Mouse (Mus musculus) testis, adult 2 months (tissue): ENCODE data around the gene Swi5. TPM values are rescaled to one million over a fixed set of nuclear protein-coding genes. Genes with fewer than 3 reads are reported as not detected.

Experiments used
- H3K27ac ChIP-seq: fragments of 200-500 bp; 2 replicates; pipeline ENCODE4 v1.5.1; 2012; ENCODE audit warnings: low read depth, low read length; ENCODE audit not compliant: control insufficient read depth, insufficient read depth
- H3K27me3 ChIP-seq: fragments of 200-500 bp; 2 replicates; pipeline ENCODE4 v1.6.1; 2012; ENCODE audit warnings: mild to moderate bottlenecking, low read length, moderate library complexity; ENCODE audit not compliant: control insufficient read depth, insufficient read depth
- H3K36me3 ChIP-seq: fragments of 200-500 bp; 2 replicates; pipeline ENCODE4 v1.6.1; 2012; ENCODE audit warnings: mild to moderate bottlenecking, low read length; ENCODE audit not compliant: control insufficient read depth, insufficient read depth
- H3K4me1 ChIP-seq: fragments of 200-500 bp; 2 replicates; pipeline ENCODE4 v1.6.1; 2012; ENCODE audit warnings: low read length; ENCODE audit not compliant: control insufficient read depth, insufficient read depth
- H3K4me3 ChIP-seq: fragments of 200-500 bp; 2 replicates; pipeline ENCODE4 v1.5.1; 2012; ENCODE audit warnings: low read depth, mild to moderate bottlenecking, low read length, moderate library complexity, mixed read lengths; ENCODE audit not compliant: control insufficient read depth
- CTCF ChIP-seq: fragments of 200-500 bp; IDR thresholded peaks from 2 replicates; pipeline ENCODE4 v1.5.1; 2012; ENCODE audit warnings: low read depth, mild to moderate bottlenecking, inconsistent platforms, low read length, moderate library complexity; ENCODE audit not compliant: control insufficient read depth, insufficient read depth, insufficient replicate concordance
- POLR2A ChIP-seq: fragments of 200-500 bp; IDR thresholded peaks from 2 replicates; pipeline ENCODE4 v1.6.1; 2012; ENCODE audit warnings: low read depth, mild to moderate bottlenecking, inconsistent platforms, low read length, moderate library complexity; ENCODE audit not compliant: control insufficient read depth
- polyA plus RNA-seq: library from polyadenylated mRNA; depleted of rRNA; stranded (reverse); fragments of >200 nt; gene quantifications from 2 replicates; pipeline ENCODE4 v1.2.3, GENCODE M21; 2012

Swi5 gene
- polyA plus RNA-seq, 1 experiment, result 421 TPM

GRCm38 (mm10) chr2:32324322-32324721 is 36.4 kb upstream of the Swi5 start:
- H3K4me1 ChIP-seq, result no peaks in the 10 kb centered on the region
- TF ChIP-seq CTCF (no peak), POLR2A (no peak)
- H3K4me3 ChIP-seq, result no peak overlapping the region
- H3K36me3 ChIP-seq, result no peaks in the 10 kb centered on the region
- no peak overlapping the region for H3K27ac ChIP-seq
- no peaks in the 10 kb centered on the region for H3K27me3 ChIP-seq

- no peaks in the 10 kb centered on the region for H3K27me3 ChIP-seq
- peaks cover 3% of the 10 kb centered on the region; the same call in 1 of the 2 replicates for H3K4me1 ChIP-seq
- H3K36me3 ChIP-seq, result no peaks in the 10 kb centered on the region
- TF ChIP-seq POLR2A (no peak), CTCF (no peak)
- no peak overlapping the region for H3K27ac ChIP-seq
- H3K4me3 ChIP-seq, result no peak overlapping the region
Measured at GRCm38 (mm10) chr2:32322754-32323741, 35.2 kb upstream of the Swi5 start.

GRCm38 (mm10) chr2:32321591-32322298 is 33.9 kb upstream of the Swi5 start:
- no peak overlapping the region for H3K4me3 ChIP-seq
- H3K27ac ChIP-seq, result no peak overlapping the region
- H3K27me3 ChIP-seq, result no peaks in the 10 kb centered on the region
- H3K4me1 ChIP-seq, result peaks cover 5% of the 10 kb centered on the region
- TF ChIP-seq CTCF (no peak), POLR2A (no peak)
- no peaks in the 10 kb centered on the region for H3K36me3 ChIP-seq

- Histone ChIP-seq H3K36me3 (no peaks in the 10 kb centered on the region), H3K4me1 (peaks cover 7% of the 10 kb centered on the region), H3K27me3 (no peaks in the 10 kb centered on the region), H3K27ac (no peak overlapping the region), H3K4me3 (no peak overlapping the region)
- TF ChIP-seq CTCF (no peak), POLR2A (no peak)
Measured at GRCm38 (mm10) chr2:32320721-32321120, 32.8 kb upstream of the Swi5 start.

GRCm38 (mm10) chr2:32319586-32320580 is 32.0 kb upstream of the Swi5 start:
- TF ChIP-seq POLR2A (no peak), CTCF (no peak)
- Histone ChIP-seq H3K36me3 (no peaks in the 10 kb centered on the region), H3K27ac (no peak overlapping the region), H3K4me3 (no peak overlapping the region), H3K27me3 (no peaks in the 10 kb centered on the region), H3K4me1 (peaks cover 7% of the 10 kb centered on the region)

- TF ChIP-seq POLR2A, result no peak
- TF ChIP-seq CTCF, result no peak
- no peaks in the 10 kb centered on the region for H3K36me3 ChIP-seq
- no peak overlapping the region for H3K4me3 ChIP-seq
- H3K27ac ChIP-seq, result no peak overlapping the region
- H3K4me1 ChIP-seq, result peaks cover 7% of the 10 kb centered on the region
- H3K27me3 ChIP-seq, result no peaks in the 10 kb centered on the region
Measured at GRCm38 (mm10) chr2:32318709-32319585, 31.1 kb upstream of the Swi5 start.
